Mouse (Mus musculus) CD4-positive, CD25-positive, alpha-beta regulatory T cell, adult 9 weeks (primary cell): ENCODE results near the gene Dusp27. TPM values are rescaled to one million over a fixed set of nuclear protein-coding genes. Genes with fewer than 3 reads are reported as not detected.

ENCODE experiments used
- polyA plus RNA-seq: library from polyadenylated mRNA; unstranded; fragments of 100-300 nt; shearing (Covaris generic); gene quantifications from one replicate; pipeline ENCODE4 v1.2.1, GENCODE M21; 2017

Gene Dusp27
- polyA plus RNA-seq: not detected

GRCm38 (mm10) chr1:166127719-166128118 lies at the start of gene Dusp27:
Dusp27 (minus strand) TSS chr1:166127922.

GRCm38 (mm10) chr1:166130224-166130860 lies 2.6 kb upstream of the Dusp27 start, which contains the start of gene Gpa33:
Gpa33 (plus strand) TSS chr1:166130238.

Other genes starting within 250 kb of the Dusp27 start
- 31.1 TPM for gene Pou2f1, start 125.2 kb downstream of the Dusp27 start, polyA plus RNA-seq
- not detected for gene Gpa33, start 2.3 kb upstream of the Dusp27 start, polyA plus RNA-seq
- not detected for gene Mael, start 110.8 kb upstream of the Dusp27 start, polyA plus RNA-seq
- not detected for gene Ildr2, start 126.2 kb upstream of the Dusp27 start, polyA plus RNA-seq